Mouse (Mus musculus) cortical plate, adult 2 months (tissue): ENCODE data around the gene Slc7a11.

Source experiments
- CTCF ChIP-seq: fragments of 200-500 bp; IDR thresholded peaks from 2 replicates; pipeline ENCODE4 v1.5.1; 2011; ENCODE audit warnings: mild to moderate bottlenecking, control low read depth, low read length; ENCODE audit not compliant: insufficient read depth; ENCODE audit errors: extremely low read depth
- POLR2A ChIP-seq: fragments of 200-500 bp; IDR thresholded peaks from 2 replicates; pipeline ENCODE4 v1.6.1; 2011; ENCODE audit warnings: mild to moderate bottlenecking, low read length, control low read depth; ENCODE audit not compliant: insufficient read depth; ENCODE audit errors: extremely low read depth

GRCm38 (mm10) chr3:50116266-50116665 is 327.1 kb downstream of the Slc7a11 start:
- TF ChIP-seq POLR2A (no peak), CTCF (no peak)
